Mouse (Mus musculus) CH12.LX (cell line): ENCODE measurements around the gene Nol4l.

Source experiments
- EP300 ChIP-seq: IDR thresholded peaks from 2 replicates; pipeline ENCODE4 v1.6.1; 2011; ENCODE audit warnings: low read length, improper control_type of control experiment
- HCFC1 ChIP-seq: IDR thresholded peaks from 2 replicates; pipeline ENCODE4 v1.6.1; 2012; ENCODE audit warnings: low read depth, mild to moderate bottlenecking, inconsistent platforms, low read length, improper control_type of control experiment
- POLR2A ChIP-seq: IDR thresholded peaks from 2 replicates; pipeline ENCODE4 v1.6.1; 2011; ENCODE audit warnings: low read depth, mild to moderate bottlenecking, improper control_type of control experiment, low read length
- TCF12 ChIP-seq: IDR thresholded peaks from 2 replicates; pipeline ENCODE4 v1.6.1; 2014; ENCODE audit warnings: low read depth, mild to moderate bottlenecking, inconsistent platforms, low read length, improper control_type of control experiment
- ZC3H11A ChIP-seq: IDR thresholded peaks from 2 replicates; pipeline ENCODE4 v1.6.1; 2012; ENCODE audit warnings: low read depth, mild to moderate bottlenecking, inconsistent platforms, low read length, improper control_type of control experiment
- ZNF384 ChIP-seq: IDR thresholded peaks from 2 replicates; pipeline ENCODE4 v1.6.1; 2012; ENCODE audit warnings: low read depth, low read length, improper control_type of control experiment, inconsistent platforms

- TF ChIP-seq HCFC1 (no peak), TCF12 (no peak), EP300 (no peak), ZC3H11A (no peak), POLR2A (no peak), ZNF384 (no peak)
Observed at GRCm38 (mm10) chr2:153524727-153525126, 5.0 kb downstream of the Nol4l start.
